Mouse (Mus musculus) lung, embryonic 14.5 days (tissue): ENCODE results near the gene Gm45208. TPM values are rescaled to one million over a fixed set of nuclear protein-coding genes. Genes with fewer than 3 reads are reported as not detected.

ENCODE experiments used
- ATAC-seq: fragments of 200-750 bp; cut with Nextera tagmentation; 2 replicates; pipeline ENCODE4 v1.8.0; 2017; ENCODE audit warnings: mild to moderate bottlenecking, moderate TSS enrichment, moderate library complexity; ENCODE audit not compliant: insufficient read depth
- DNase-seq: peaks from one replicate; pipeline ENCODE4 v3.0.0-alpha.2; 2015
- H3K27ac ChIP-seq: fragments of 300-500 bp; sonication (generic); 2 replicates; pipeline ENCODE4 v1.5.1; 2014; ENCODE audit warnings: low read depth, mild to moderate bottlenecking, moderate library complexity
- H3K27me3 ChIP-seq: fragments of 300-500 bp; sonication (generic); 2 replicates; pipeline ENCODE4 v1.6.1; 2014; ENCODE audit warnings: low read length, control low read depth; ENCODE audit not compliant: insufficient read depth
- H3K36me3 ChIP-seq: fragments of 300-500 bp; sonication (generic); 2 replicates; pipeline ENCODE4 v1.6.1; 2014; ENCODE audit warnings: control low read depth; ENCODE audit not compliant: insufficient read depth
- H3K4me1 ChIP-seq: fragments of 300-500 bp; sonication (generic); 2 replicates; pipeline ENCODE4 v1.6.1; 2014; ENCODE audit warnings: antibody characterized with exemption, control low read depth; ENCODE audit not compliant: insufficient read depth
- H3K4me2 ChIP-seq: fragments of 300-500 bp; sonication (generic); 2 replicates; pipeline ENCODE4 v1.6.1; 2014; ENCODE audit warnings: mild to moderate bottlenecking
- H3K4me3 ChIP-seq: fragments of 300-500 bp; sonication (generic); 2 replicates; pipeline ENCODE4 v1.5.1; 2014; ENCODE audit warnings: low read depth, low read length
- H3K9ac ChIP-seq: fragments of 300-500 bp; sonication (generic); 2 replicates; pipeline ENCODE4 v1.6.1; 2014
- H3K9me3 ChIP-seq: fragments of 300-500 bp; sonication (generic); 2 replicates; pipeline ENCODE4 v1.6.1; 2016; ENCODE audit warnings: low read depth, low read length, control low read depth
- CTCF ChIP-seq: IDR thresholded peaks from 2 replicates; pipeline ENCODE4 v1.5.1; 2016; ENCODE audit warnings: antibody characterized with exemption, low read depth
- WGBS: fragments of 180-500 bp; shearing (Covaris S2); extraction: QIAGEN DNeasy Blood & Tissue Kit; methylation state at CpG from one replicate; pipeline ENCODE4 v1.1.7; 2014; 5-methylcytosine and 5-hydroxymethylcytosine counted together
- polyA plus RNA-seq: library from polyadenylated mRNA; unstranded; fragments of >200 nt; fragmentation: Nextera tagmentation; extraction: Ambion mirVana; gene quantifications from 2 replicates; pipeline ENCODE4 v1.2.1, GENCODE M21; 2014

The Gm45208 gene
- 0.49 and 1.1 TPM in 2 replicates for polyA plus RNA-seq

- H3K4me2 ChIP-seq = peak within 1 kb of the TSS; percentile 65
- H3K36me3 ChIP-seq = peaks cover 18% of the 10 kb centered on the region; the same call in 1 of the 2 replicates
- WGBS = 9% methylated on average over 22 of the region's 22 CpGs
- H3K9ac ChIP-seq = peak within 1 kb of the TSS; percentile 65
- no peaks in the 10 kb centered on the region for H3K4me1 ChIP-seq
- no peaks in the 10 kb centered on the region for H3K9me3 ChIP-seq
- H3K4me3 ChIP-seq = peak within 1 kb of the TSS; percentile 52
- H3K27ac ChIP-seq = peak within 1 kb of the TSS; percentile 95
- peak; percentile 86 for DNase-seq
- TF ChIP-seq CTCF = no peak
- no peaks in the 10 kb centered on the region for H3K27me3 ChIP-seq
- ATAC-seq = peak; percentile 94
These were observed at the start of gene Gm45208 for GRCm38 (mm10) chrX:7721514-7722281. TSS of gene Gm45208 (plus strand) at chrX:7722245.

GRCm38 (mm10) chrX:7672739-7673138 lies 49.3 kb upstream of the Gm45208 start:
- no peaks in the 10 kb centered on the region for H3K4me1 ChIP-seq
- H3K9me3 ChIP-seq = no peaks in the 10 kb centered on the region
- no peaks in the 10 kb centered on the region for H3K27me3 ChIP-seq
- no peak overlapping the region for H3K27ac ChIP-seq
- no peak for DNase-seq
- 33% methylated on average over 6 of the region's 6 CpGs for WGBS
- no peaks in the 10 kb centered on the region for H3K36me3 ChIP-seq
- H3K4me3 ChIP-seq = no peak overlapping the region
- no peak overlapping the region for H3K9ac ChIP-seq
- H3K4me2 ChIP-seq = 0 out of 2 replicates have a peak overlapping the region, but pooled peaks have one; percentile 57
- no peak for ATAC-seq
- TF ChIP-seq CTCF = no peak

- peak; percentile 39; the same call in 1 of the 2 replicates for ATAC-seq
These were observed 48.3 kb upstream of the Gm45208 start for GRCm38 (mm10) chrX:7673578-7674281.

GRCm38 (mm10) chrX:7674284-7675000 lies 47.6 kb upstream of the Gm45208 start:
- H3K36me3 ChIP-seq = no peaks in the 10 kb centered on the region
- TF ChIP-seq CTCF = no peak; the same call in 1 of the 2 replicates
- H3K4me2 ChIP-seq = peak overlapping the region; percentile 57
- peak overlapping the region; percentile 27; the same call in 1 of the 2 replicates for H3K9ac ChIP-seq
- ATAC-seq = peak; percentile 7; the same call in 1 of the 2 replicates
- DNase-seq = no peak
- no peaks in the 10 kb centered on the region for H3K9me3 ChIP-seq
- peak overlapping the region; percentile 32; the same call in 1 of the 2 replicates for H3K27ac ChIP-seq
- no peaks in the 10 kb centered on the region for H3K27me3 ChIP-seq
- no peaks in the 10 kb centered on the region for H3K4me1 ChIP-seq
- WGBS = 25% methylated on average over 28 of the region's 28 CpGs
- H3K4me3 ChIP-seq = peak overlapping the region; percentile 22

More at GRCm38 (mm10) chrX:7673578-7674281, 48.3 kb upstream of the Gm45208 start:
- Histone ChIP-seq H3K9me3 (no peaks in the 10 kb centered on the region), H3K9ac (no peak overlapping the region), H3K27me3 (no peaks in the 10 kb centered on the region), H3K4me1 (no peaks in the 10 kb centered on the region), H3K36me3 (no peaks in the 10 kb centered on the region), H3K27ac (peak overlapping the region; percentile 30; the same call in 1 of the 2 replicates), H3K4me2 (peak overlapping the region; percentile 57), H3K4me3 (0 out of 2 replicates have a peak overlapping the region, but pooled peaks have one; percentile 22)
- 20% methylated on average over 11 of the region's 12 CpGs for WGBS
- TF ChIP-seq CTCF = no peak
- peak; percentile 59 for DNase-seq

- TF ChIP-seq CTCF = no peak
- no peaks in the 10 kb centered on the region for H3K36me3 ChIP-seq
- no peaks in the 10 kb centered on the region for H3K9me3 ChIP-seq
- peak overlapping the region; percentile 22 for H3K4me3 ChIP-seq
- H3K4me2 ChIP-seq = peak overlapping the region; percentile 57
- no peak overlapping the region for H3K9ac ChIP-seq
- no peak overlapping the region for H3K27ac ChIP-seq
- ATAC-seq (no peak), DNase-seq (no peak)
- no peaks in the 10 kb centered on the region for H3K4me1 ChIP-seq
- 37% methylated on average over 10 of the region's 10 CpGs for WGBS
- H3K27me3 ChIP-seq = no peaks in the 10 kb centered on the region
These were observed 47.1 kb upstream of the Gm45208 start for GRCm38 (mm10) chrX:7675001-7675380.

GRCm38 (mm10) chrX:7678986-7679385 lies 43.1 kb upstream of the Gm45208 start:
- Histone ChIP-seq H3K27ac (no peak overlapping the region), H3K9ac (no peak overlapping the region), H3K9me3 (no peaks in the 10 kb centered on the region), H3K4me3 (no peak overlapping the region), H3K4me2 (no peak overlapping the region), H3K27me3 (no peaks in the 10 kb centered on the region), H3K36me3 (no peaks in the 10 kb centered on the region), H3K4me1 (no peaks in the 10 kb centered on the region)
- 32% methylated on average over 3 of the region's 3 CpGs for WGBS
- ATAC-seq (no peak), DNase-seq (no peak)
- TF ChIP-seq CTCF = peak; percentile 22; the same call in 1 of the 2 replicates
